Mouse (Mus musculus): ENCODE data around the gene Myh7b.

- no peak for TF ChIP-seq GATA1 (IDR thresholded peaks at IDR 0.05; ENCODE audit: low read length)
- no peak for TF ChIP-seq TAL1 (IDR thresholded peaks at IDR 0.05; ENCODE audit: low read length)
These were observed 64.1 kb downstream of the Myh7b start for GRCm38 (mm10) chr2:155675118-155675517.

All from erythroblast, embryonic 14.5 days (primary cell).